Mouse (Mus musculus): ENCODE results near the gene Runx1. TPM values are rescaled to one million over a fixed set of nuclear protein-coding genes. Genes with fewer than 3 reads are reported as not detected.

The Runx1 gene
- total and polyA plus RNA-seq, 3 experiments: 3.1 to 10.9 (median 4.7) TPM

DNA sequence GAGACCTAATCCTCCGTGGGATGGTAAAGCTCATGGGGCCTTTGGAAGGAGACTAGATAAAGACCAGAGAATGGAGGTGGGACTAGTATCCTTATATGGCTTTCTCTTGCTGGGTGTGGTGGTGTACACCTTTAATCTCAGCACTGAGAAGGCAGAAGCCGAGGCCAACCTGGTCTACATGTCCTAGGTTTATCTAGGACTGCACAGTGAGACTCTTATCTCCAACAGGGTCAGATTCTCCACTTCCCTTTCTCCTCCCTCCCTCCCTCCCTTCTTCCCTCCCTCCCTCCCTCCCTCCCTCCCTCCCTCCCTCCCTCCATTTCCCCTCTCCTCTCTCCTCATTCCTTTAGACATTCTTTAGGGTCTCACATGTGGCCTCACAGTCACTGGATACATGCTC, 118.8 kb downstream of the Runx1 start:
- peaks cover 0 to 30% of the 10 kb centered on the region in 2 experiments for H3K36me3 ChIP-seq (replicated peaks in 1 of 2; ENCODE audit: control insufficient read depth in 1 of 2, insufficient read depth in 1 of 2, low read length in 1 of 2)
- in situ Hi-C loops (cut with MboI; ENCODE audit: low pct_ligation_motif_present, low pct_unique_long_range_greater_than_20kb, low sequenced_read_pairs) (no loop called here), dilution Hi-C loops (cut with MboI; ENCODE audit: extremely low pct_ligation_motif_present, extremely low pct_unique_long_range_greater_than_20kb, low sequenced_read_pairs) (no loop called here)
- no peak overlapping the region for H3K9ac ChIP-seq (ENCODE audit: insufficient read depth, low read depth)
- DNase-seq (ENCODE audit: extremely low read depth): no peak
- H3K27ac ChIP-seq (ENCODE audit: insufficient read depth, low read depth): no peak overlapping the region
- no peaks in the 10 kb centered on the region for H3K79me2 ChIP-seq (replicated peaks; ENCODE audit: control insufficient read depth, extremely low read depth, insufficient read depth, poor library complexity, severe bottlenecking)
- no peaks in the 10 kb centered on the region for H3K27me3 ChIP-seq (replicated peaks)
- H3K4me2 ChIP-seq (ENCODE audit: insufficient read depth, low read depth, poor library complexity, severe bottlenecking): no peak overlapping the region
- TF ChIP-seq MAX (IDR thresholded peaks at IDR 0.05; ENCODE audit: low read length) (no peak), CTCF (conservative IDR thresholded peaks at IDR 0.05 in 1 of 2, IDR thresholded peaks at IDR 0.05 in 1 of 2; ENCODE audit: low read depth in 2 of 2, low read length in 2 of 2) (no peak), TCF12 (IDR thresholded peaks at IDR 0.05; ENCODE audit: low read depth, low read length) (no peak), IRF4 (IDR thresholded peaks at IDR 0.05; ENCODE audit: low read depth, low read length) (no peak), MAZ (IDR thresholded peaks at IDR 0.05; ENCODE audit: low read depth, low read length) (no peak), UBTF (IDR thresholded peaks at IDR 0.05; ENCODE audit: low read depth, low read length) (no peak), JUND (conservative IDR thresholded peaks at IDR 0.05; ENCODE audit: low read depth, low read length) (no peak), RCOR1 (conservative IDR thresholded peaks at IDR 0.05; ENCODE audit: low read depth, low read length) (no peak)
- peaks cover 4 to 24% of the 10 kb centered on the region in 2 experiments for H3K4me1 ChIP-seq (ENCODE audit: control insufficient read depth in 1 of 2, insufficient read depth in 2 of 2)
- H3K4me3 ChIP-seq (replicated peaks in 1 of 3; ENCODE audit: low read depth in 2 of 3, low read length in 2 of 3, poor library complexity in 1 of 3): no peak overlapping the region
- H3K9me3 ChIP-seq (replicated peaks; ENCODE audit: low read length): no peaks in the 10 kb centered on the region

DNA sequence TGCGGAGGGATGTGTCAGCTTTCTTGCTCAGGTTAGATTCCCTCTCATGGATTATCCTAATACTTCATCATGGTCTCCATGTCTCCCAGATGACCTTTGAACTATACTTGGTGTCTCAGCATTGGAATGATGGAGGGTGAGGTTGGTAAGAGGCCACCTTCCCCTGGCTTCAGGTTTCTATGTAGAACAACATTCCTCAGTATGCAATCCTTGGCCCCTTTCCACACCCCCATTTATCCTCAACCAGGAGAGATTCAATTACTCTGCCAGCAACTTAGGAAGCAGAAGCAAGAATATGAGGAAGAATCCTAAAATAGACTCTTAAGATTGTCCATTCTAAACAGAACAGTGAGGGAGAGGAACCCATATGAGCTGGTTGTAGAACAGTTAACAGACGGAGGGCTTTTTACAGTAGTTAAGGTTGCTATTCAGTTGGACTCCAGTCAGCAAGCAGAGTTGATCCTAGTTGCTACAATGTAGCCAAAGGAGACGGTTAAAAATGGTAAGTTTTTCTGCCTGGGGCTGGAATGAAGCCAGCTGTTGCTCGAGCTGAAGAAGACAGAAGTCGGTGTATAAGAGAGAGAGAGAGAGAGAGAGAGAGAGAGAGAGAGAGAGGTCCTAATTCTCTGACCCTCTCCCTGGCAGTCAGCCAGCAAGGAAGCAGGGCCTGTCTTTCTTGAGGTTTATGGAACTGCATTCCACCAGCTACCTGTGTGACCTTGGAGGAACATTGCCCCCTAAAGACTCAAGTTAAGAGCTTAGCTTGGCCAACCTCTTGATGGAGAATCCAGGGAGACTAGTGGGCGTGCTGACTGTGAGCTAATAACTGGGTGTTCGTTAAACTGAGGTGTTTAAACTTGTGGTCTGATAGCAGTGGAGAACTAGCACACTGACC, 120.1 kb downstream of the Runx1 start:
- H3K27ac ChIP-seq (ENCODE audit: insufficient read depth, low read depth): no peak overlapping the region
- no peak overlapping the region for H3K4me3 ChIP-seq (replicated peaks in 1 of 3; ENCODE audit: low read depth in 2 of 3, low read length in 2 of 3, poor library complexity in 1 of 3)
- no peaks in the 10 kb centered on the region for H3K9me3 ChIP-seq (replicated peaks; ENCODE audit: low read length)
- H3K9ac ChIP-seq (ENCODE audit: insufficient read depth, low read depth): no peak overlapping the region
- TF ChIP-seq USF1 (IDR thresholded peaks at IDR 0.05; ENCODE audit: low read depth, low read length) (no peak), NRF1 (IDR thresholded peaks at IDR 0.05; ENCODE audit: low read depth, low read length) (no peak), KAT2A (IDR thresholded peaks at IDR 0.05; ENCODE audit: insufficient replicate concordance, low read length) (no peak), ZMIZ1 (IDR thresholded peaks at IDR 0.05; ENCODE audit: low read depth, low read length) (no peak), BHLHE40 (IDR thresholded peaks at IDR 0.05; ENCODE audit: low read depth, low read length) (no peak), TCF12 (IDR thresholded peaks at IDR 0.05; ENCODE audit: low read depth, low read length) (no peak), IRF4 (IDR thresholded peaks at IDR 0.05; ENCODE audit: low read depth, low read length) (no peak), CHD2 (IDR thresholded peaks at IDR 0.05; ENCODE audit: low read length) (no peak), MAZ (IDR thresholded peaks at IDR 0.05; ENCODE audit: low read depth, low read length) (no peak), CHD1 (IDR thresholded peaks at IDR 0.05; ENCODE audit: low read depth, low read length) (no peak), POLR2A (IDR thresholded peaks at IDR 0.05; ENCODE audit: low read depth, low read length) (no peak), JUN (IDR thresholded peaks at IDR 0.05; ENCODE audit: insufficient read depth, low read depth, low read length) (no peak), HCFC1 (IDR thresholded peaks at IDR 0.05; ENCODE audit: low read depth, low read length) (no peak), GABPA (IDR thresholded peaks at IDR 0.05; ENCODE audit: insufficient replicate concordance, low read depth, low read length) (no peak), ZKSCAN1 (IDR thresholded peaks at IDR 0.05; ENCODE audit: borderline replicate concordance, low read depth, low read length) (no peak), MXI1 (IDR thresholded peaks at IDR 0.05; ENCODE audit: low read depth, low read length) (no peak), POLR2AphosphoS2 (IDR thresholded peaks at IDR 0.05; ENCODE audit: low read depth, low read length) (no peak), UBTF (IDR thresholded peaks at IDR 0.05; ENCODE audit: low read depth, low read length) (no peak), ZC3H11A (IDR thresholded peaks at IDR 0.05; ENCODE audit: low read depth, low read length) (no peak)
- H3K36me3 ChIP-seq (replicated peaks in 1 of 2; ENCODE audit: control insufficient read depth in 1 of 2, insufficient read depth in 1 of 2, low read length in 1 of 2): peaks cover 0 to 28% of the 10 kb centered on the region in 2 experiments
- no peak for DNase-seq (ENCODE audit: extremely low read depth)
- H3K4me1 ChIP-seq (ENCODE audit: control insufficient read depth in 1 of 2, insufficient read depth in 2 of 2): peaks cover 6 to 27% of the 10 kb centered on the region in 2 experiments
- no peaks in the 10 kb centered on the region for H3K79me2 ChIP-seq (replicated peaks; ENCODE audit: control insufficient read depth, extremely low read depth, insufficient read depth, poor library complexity, severe bottlenecking)
- dilution Hi-C loops (cut with MboI; ENCODE audit: extremely low pct_ligation_motif_present, extremely low pct_unique_long_range_greater_than_20kb, low sequenced_read_pairs) (no loop called here), in situ Hi-C loops (cut with MboI; ENCODE audit: low pct_ligation_motif_present, low pct_unique_long_range_greater_than_20kb, low sequenced_read_pairs) (no loop called here)
- no peak overlapping the region for H3K4me2 ChIP-seq (ENCODE audit: insufficient read depth, low read depth, poor library complexity, severe bottlenecking)
- no peaks in the 10 kb centered on the region for H3K27me3 ChIP-seq (replicated peaks)
